Mouse (Mus musculus) cerebellum, adult 11-12 months (tissue): ENCODE results near the gene Eva1c.

ENCODE experiments used
- DNase-seq: peaks from one replicate; pipeline ENCODE4 v3.0.0; 2022

Eva1c gene

GRCm38 (mm10) chr16:90869361-90869760 is 42.8 kb downstream of the Eva1c start:
- DNase-seq, result no peak

- DNase-seq, result no peak
Measured at GRCm38 (mm10) chr16:90872936-90873335, 46.4 kb downstream of the Eva1c start.

GRCm38 (mm10) chr16:90874536-90874935 is 48.0 kb downstream of the Eva1c start:
- DNase-seq, result no peak

- DNase-seq, result no peak
Measured at GRCm38 (mm10) chr16:90878135-90878860, 51.8 kb downstream of the Eva1c start.

- no peak for DNase-seq
Measured at GRCm38 (mm10) chr16:90882501-90882977, 56.0 kb downstream of the Eva1c start.

GRCm38 (mm10) chr16:90885351-90885750 is 58.8 kb downstream of the Eva1c start:
- DNase-seq, result no peak

- DNase-seq, result no peak
Measured at GRCm38 (mm10) chr16:90885781-90886565, 59.5 kb downstream of the Eva1c start.

GRCm38 (mm10) chr16:90890683-90891082 is 64.2 kb downstream of the Eva1c start:
- DNase-seq, result no peak

GRCm38 (mm10) chr16:90891601-90892000 is 65.1 kb downstream of the Eva1c start:
- DNase-seq, result no peak

- no peak for DNase-seq
Measured at GRCm38 (mm10) chr16:90892081-90892480, 65.6 kb downstream of the Eva1c start.

- no peak for DNase-seq
Measured at GRCm38 (mm10) chr16:90893019-90893418, 66.5 kb downstream of the Eva1c start.

GRCm38 (mm10) chr16:90893792-90894191 is 67.3 kb downstream of the Eva1c start:
- no peak for DNase-seq

GRCm38 (mm10) chr16:90897651-90898050 is 71.1 kb downstream of the Eva1c start:
- DNase-seq, result no peak

- no peak for DNase-seq
Measured at GRCm38 (mm10) chr16:90899498-90899897, 73.0 kb downstream of the Eva1c start.

- DNase-seq, result no peak
Measured at GRCm38 (mm10) chr16:90901364-90901763, 74.8 kb downstream of the Eva1c start.

GRCm38 (mm10) chr16:90903300-90903699 is 76.8 kb downstream of the Eva1c start:
- DNase-seq, result no peak

GRCm38 (mm10) chr16:90907250-90907649 is 80.7 kb downstream of the Eva1c start:
- no peak for DNase-seq

GRCm38 (mm10) chr16:90910855-90911533 is 84.5 kb downstream of the Eva1c start:
- DNase-seq, result no peak

GRCm38 (mm10) chr16:90911766-90912165 is 85.2 kb downstream of the Eva1c start:
- no peak for DNase-seq

- no peak for DNase-seq
Measured at GRCm38 (mm10) chr16:90916040-90916481, 89.5 kb downstream of the Eva1c start.

GRCm38 (mm10) chr16:90917156-90917555 is 90.6 kb downstream of the Eva1c start:
- DNase-seq, result no peak

- DNase-seq, result peak; percentile 83
Measured at GRCm38 (mm10) chr16:90921471-90922159, 95.1 kb downstream of the Eva1c start.
